Mouse (Mus musculus) MEL (cell line): ENCODE results near the gene Slc44a4.
A peak's percentile ranks its signal among the peaks of the same experiment; 100 is the strongest.

Source experiments
- CTCF ChIP-seq, 3 experiments: IDR thresholded peaks in 2 of 3; conservative IDR thresholded peaks in 1 of 3; 2 replicates each; pipeline ENCODE4 v1.5.1; 2011 to 2012; ENCODE audit warnings: low read length in 3 of 3, low read depth in 2 of 3, mild to moderate bottlenecking in 2 of 3, improper control_type of control experiment in 1 of 3, inconsistent platforms in 1 of 3, mixed read lengths in 1 of 3, moderate library complexity in 1 of 3; ENCODE audit not compliant: control insufficient read depth in 1 of 3, insufficient read depth in 1 of 3, poor library complexity in 1 of 3, severe bottlenecking in 1 of 3
- NELFE ChIP-seq: IDR thresholded peaks from 2 replicates; pipeline ENCODE4 v1.6.1; 2011; ENCODE audit warnings: low read depth, low read length, improper control_type of control experiment
- NRF1 ChIP-seq: IDR thresholded peaks from 2 replicates; pipeline ENCODE4 v1.6.1; 2014; ENCODE audit warnings: low read depth, mild to moderate bottlenecking, inconsistent platforms, low read length, improper control_type of control experiment, moderate library complexity; ENCODE audit not compliant: poor library complexity, insufficient read depth, severe bottlenecking
- POLR2A ChIP-seq, 2 experiments: IDR thresholded peaks; 2 replicates each; pipeline ENCODE4 v1.6.1; 2011 to 2012; ENCODE audit warnings: low read length in 2 of 2, mild to moderate bottlenecking in 2 of 2, control low read depth in 1 of 2, improper control_type of control experiment in 1 of 2, low read depth in 1 of 2, moderate library complexity in 1 of 2; ENCODE audit not compliant: control insufficient read depth in 1 of 2, insufficient read depth in 1 of 2, poor library complexity in 1 of 2
- POLR2AphosphoS5 ChIP-seq: IDR thresholded peaks from 2 replicates; pipeline ENCODE4 v1.6.1; 2012; ENCODE audit warnings: low read depth, borderline replicate concordance, mild to moderate bottlenecking, inconsistent platforms, low read length, moderate library complexity, mixed read lengths
- RCOR1 ChIP-seq: IDR thresholded peaks from 2 replicates; pipeline ENCODE4 v1.6.1; 2012; ENCODE audit warnings: low read depth, mild to moderate bottlenecking, inconsistent platforms, low read length, improper control_type of control experiment
- SIN3A ChIP-seq: IDR thresholded peaks from 2 replicates; pipeline ENCODE4 v1.6.1; 2012; ENCODE audit warnings: low read length, improper control_type of control experiment, inconsistent platforms
- TAL1 ChIP-seq: IDR thresholded peaks from 2 replicates; pipeline ENCODE4 v1.6.1; 2012; ENCODE audit warnings: mild to moderate bottlenecking, inconsistent platforms, low read length, moderate library complexity, mixed read lengths
- ZC3H11A ChIP-seq: IDR thresholded peaks from 2 replicates; pipeline ENCODE4 v1.6.1; 2012; ENCODE audit warnings: low read depth, mild to moderate bottlenecking, inconsistent platforms, low read length, improper control_type of control experiment
- ZKSCAN1 ChIP-seq: IDR thresholded peaks from 2 replicates; pipeline ENCODE4 v1.6.1; 2012; ENCODE audit warnings: low read depth, mild to moderate bottlenecking, inconsistent platforms, low read length, improper control_type of control experiment, moderate library complexity

- TF ChIP-seq ZC3H11A (no peak), CTCF (IDR thresholded peaks at IDR 0.05 in 2 of 3, conservative IDR thresholded peaks at IDR 0.05 in 1 of 3; ENCODE audit: control insufficient read depth in 1 of 3, insufficient read depth in 1 of 3, low read depth in 2 of 3, low read length in 3 of 3, poor library complexity in 1 of 3, severe bottlenecking in 1 of 3) (no peak), POLR2AphosphoS5 (no peak), ZKSCAN1 (no peak), POLR2A (IDR thresholded peaks at IDR 0.05; ENCODE audit: control insufficient read depth in 1 of 2, insufficient read depth in 1 of 2, low read depth in 1 of 2, low read length in 2 of 2, poor library complexity in 1 of 2) (no peak), TAL1 (no peak), SIN3A (peak; percentile 22; the same call in 1 of the 2 replicates), RCOR1 (no peak), NRF1 (no peak), NELFE (peak; percentile 39)
Measured at GRCm38 (mm10) chr17:34894801-34895530, 19.3 kb upstream of the Slc44a4 start.
